Mouse (Mus musculus) erythroblast, embryonic 14.5 days (primary cell): Measurements from ENCODE around the gene Klk10.

Source experiments
- GATA1 ChIP-seq: IDR thresholded peaks from 2 replicates; pipeline ENCODE4 v1.6.1; 2012; ENCODE audit warnings: low read length, inconsistent platforms, mixed read lengths
- TAL1 ChIP-seq: IDR thresholded peaks from 3 replicates; pipeline ENCODE4 v1.6.1; 2012; ENCODE audit warnings: low read length, inconsistent platforms, mixed read lengths

- TF ChIP-seq TAL1 (no peak), GATA1 (no peak)
Observed at GRCm38 (mm10) chr7:43780241-43780640, 594 bp upstream of the Klk10 start.
